Mouse (Mus musculus) MEL (cell line): ENCODE measurements around the gene Ccdc85c. TPM values are rescaled to one million over a fixed set of nuclear protein-coding genes. Genes with fewer than 3 reads are reported as not detected.

Experiments used
- DNase-seq: peaks from one replicate; pipeline ENCODE4 v3.0.0; 2011; ENCODE audit warnings: low read depth, low spot score
- H3K27ac ChIP-seq: 2 replicates; pipeline ENCODE4 v1.5.1; 2012; ENCODE audit warnings: low read depth, mild to moderate bottlenecking, control low read depth, low read length, moderate library complexity; ENCODE audit not compliant: control insufficient read depth
- H3K27me3 ChIP-seq, 2 experiments: fragments of 150-350 bp in 1 of 2; sonication (generic) in 1 of 2; 2 replicates each; pipeline ENCODE4 v1.6.1; 2012; ENCODE audit warnings: low read length in 2 of 2, mild to moderate bottlenecking in 2 of 2, improper control_type of control experiment in 1 of 2, moderate library complexity in 1 of 2; ENCODE audit not compliant: insufficient read depth in 2 of 2, control insufficient read depth in 1 of 2
- H3K36me3 ChIP-seq, 2 experiments: 2 replicates each; pipeline ENCODE4 v1.6.1; 2012 to 2014; ENCODE audit warnings: low read length in 2 of 2, improper control_type of control experiment in 1 of 2, inconsistent platforms in 1 of 2, mild to moderate bottlenecking in 1 of 2; ENCODE audit not compliant: insufficient read depth in 2 of 2, control insufficient read depth in 1 of 2
- H3K4me1 ChIP-seq, 2 experiments: fragments of 150-350 bp in 1 of 2; sonication (generic) in 1 of 2; 2 replicates each; pipeline ENCODE4 v1.6.1; 2012; ENCODE audit warnings: low read length in 2 of 2, improper control_type of control experiment in 1 of 2, mild to moderate bottlenecking in 1 of 2; ENCODE audit not compliant: insufficient read depth in 2 of 2, control insufficient read depth in 1 of 2
- H3K4me3 ChIP-seq, 2 experiments: fragments of 150-350 bp in 1 of 2; sonication (generic) in 1 of 2; 2 replicates each; pipeline ENCODE4 v1.5.1; 2012; ENCODE audit warnings: low read depth in 2 of 2, low read length in 2 of 2, mild to moderate bottlenecking in 2 of 2, moderate library complexity in 2 of 2, control low read depth in 1 of 2, improper control_type of control experiment in 1 of 2; ENCODE audit not compliant: control insufficient read depth in 1 of 2, insufficient read depth in 1 of 2
- H3K79me2 ChIP-seq: 2 replicates; pipeline ENCODE4 v1.6.1; 2012; ENCODE audit warnings: mild to moderate bottlenecking, low read length, moderate library complexity; ENCODE audit not compliant: control insufficient read depth, poor library complexity, insufficient read depth
- H3K9ac ChIP-seq: 2 replicates; pipeline ENCODE4 v1.6.1; 2012; ENCODE audit warnings: low read depth, mild to moderate bottlenecking, control low read depth, low read length, moderate library complexity; ENCODE audit not compliant: control insufficient read depth, poor library complexity, severe bottlenecking
- H3K9me3 ChIP-seq: fragments of 150-350 bp; sonication (generic); replicated peaks from 2 replicates; pipeline ENCODE4 v1.6.1; 2012; ENCODE audit warnings: mild to moderate bottlenecking, low read length, improper control_type of control experiment, moderate library complexity; ENCODE audit not compliant: insufficient read depth
- BHLHE40 ChIP-seq: IDR thresholded peaks from 2 replicates; pipeline ENCODE4 v1.6.1; 2012; ENCODE audit warnings: low read depth, mild to moderate bottlenecking, inconsistent platforms, low read length, improper control_type of control experiment, borderline replicate concordance
- CHD1 ChIP-seq: IDR thresholded peaks from 2 replicates; pipeline ENCODE4 v1.6.1; 2012; ENCODE audit warnings: low read depth, mild to moderate bottlenecking, inconsistent platforms, low read length, improper control_type of control experiment
- CHD2 ChIP-seq: IDR thresholded peaks from 2 replicates; pipeline ENCODE4 v1.6.1; 2011; ENCODE audit warnings: low read length, improper control_type of control experiment
- CTCF ChIP-seq, 3 experiments: IDR thresholded peaks in 2 of 3; conservative IDR thresholded peaks in 1 of 3; 2 replicates each; pipeline ENCODE4 v1.5.1; 2011 to 2012; ENCODE audit warnings: low read length in 3 of 3, low read depth in 2 of 3, mild to moderate bottlenecking in 2 of 3, improper control_type of control experiment in 1 of 3, inconsistent platforms in 1 of 3, mixed read lengths in 1 of 3, moderate library complexity in 1 of 3; ENCODE audit not compliant: control insufficient read depth in 1 of 3, insufficient read depth in 1 of 3, poor library complexity in 1 of 3, severe bottlenecking in 1 of 3
- E2F4 ChIP-seq: IDR thresholded peaks from 2 replicates; pipeline ENCODE4 v1.6.1; 2011; ENCODE audit warnings: low read depth, low read length, improper control_type of control experiment, borderline replicate concordance
- ELF1 ChIP-seq: IDR thresholded peaks from 2 replicates; pipeline ENCODE4 v1.6.1; 2014; ENCODE audit warnings: low read depth, mild to moderate bottlenecking, inconsistent platforms, low read length, improper control_type of control experiment, moderate library complexity
- EP300 ChIP-seq, 2 experiments: IDR thresholded peaks; 2 replicates each; pipeline ENCODE4 v1.6.1; 2011; ENCODE audit warnings: improper control_type of control experiment in 2 of 2, low read length in 2 of 2, low read depth in 1 of 2, mild to moderate bottlenecking in 1 of 2
- GABPA ChIP-seq: IDR thresholded peaks from 2 replicates; pipeline ENCODE4 v1.6.1; 2012; ENCODE audit warnings: low read depth, mild to moderate bottlenecking, inconsistent platforms, low read length, improper control_type of control experiment, moderate library complexity
- GATA1 ChIP-seq: IDR thresholded peaks from 2 replicates; pipeline ENCODE4 v1.6.1; 2011; ENCODE audit warnings: low read depth, low read length, improper control_type of control experiment
- HCFC1 ChIP-seq: IDR thresholded peaks from 2 replicates; pipeline ENCODE4 v1.6.1; 2012; ENCODE audit warnings: low read depth, mild to moderate bottlenecking, inconsistent platforms, low read length, improper control_type of control experiment, moderate library complexity
- MAFK ChIP-seq: IDR thresholded peaks from 2 replicates; pipeline ENCODE4 v1.6.1; 2011; ENCODE audit warnings: low read depth, mild to moderate bottlenecking, low read length, improper control_type of control experiment, borderline replicate concordance
- MAX ChIP-seq: IDR thresholded peaks from 2 replicates; pipeline ENCODE4 v1.6.1; 2011; ENCODE audit warnings: low read length, improper control_type of control experiment
- MAZ ChIP-seq: IDR thresholded peaks from 2 replicates; pipeline ENCODE4 v1.6.1; 2012; ENCODE audit warnings: low read depth, mild to moderate bottlenecking, inconsistent platforms, low read length, improper control_type of control experiment
- MEF2A ChIP-seq: IDR thresholded peaks from 2 replicates; pipeline ENCODE4 v1.6.1; 2014; ENCODE audit warnings: low read depth, mild to moderate bottlenecking, inconsistent platforms, low read length, improper control_type of control experiment; ENCODE audit not compliant: poor library complexity, insufficient replicate concordance, severe bottlenecking; ENCODE audit errors: extremely low read depth
- MYB ChIP-seq: IDR thresholded peaks from 2 replicates; pipeline ENCODE4 v1.6.1; 2011; ENCODE audit warnings: mild to moderate bottlenecking, low read depth, low read length, improper control_type of control experiment
- MYC ChIP-seq: IDR thresholded peaks from 2 replicates; pipeline ENCODE4 v1.6.1; 2011; ENCODE audit warnings: low read depth, mild to moderate bottlenecking, low read length, improper control_type of control experiment, moderate library complexity
- NELFE ChIP-seq: IDR thresholded peaks from 2 replicates; pipeline ENCODE4 v1.6.1; 2011; ENCODE audit warnings: low read depth, low read length, improper control_type of control experiment
- NRF1 ChIP-seq: IDR thresholded peaks from 2 replicates; pipeline ENCODE4 v1.6.1; 2014; ENCODE audit warnings: low read depth, mild to moderate bottlenecking, inconsistent platforms, low read length, improper control_type of control experiment, moderate library complexity; ENCODE audit not compliant: poor library complexity, insufficient read depth, severe bottlenecking
- POLR2A ChIP-seq, 2 experiments: IDR thresholded peaks; 2 replicates each; pipeline ENCODE4 v1.6.1; 2011 to 2012; ENCODE audit warnings: low read length in 2 of 2, mild to moderate bottlenecking in 2 of 2, control low read depth in 1 of 2, improper control_type of control experiment in 1 of 2, low read depth in 1 of 2, moderate library complexity in 1 of 2; ENCODE audit not compliant: control insufficient read depth in 1 of 2, insufficient read depth in 1 of 2, poor library complexity in 1 of 2
- POLR2AphosphoS5 ChIP-seq: IDR thresholded peaks from 2 replicates; pipeline ENCODE4 v1.6.1; 2012; ENCODE audit warnings: low read depth, borderline replicate concordance, mild to moderate bottlenecking, inconsistent platforms, low read length, moderate library complexity, mixed read lengths
- SIN3A ChIP-seq: IDR thresholded peaks from 2 replicates; pipeline ENCODE4 v1.6.1; 2012; ENCODE audit warnings: low read length, improper control_type of control experiment, inconsistent platforms
- SMC3 ChIP-seq: IDR thresholded peaks from 2 replicates; pipeline ENCODE4 v1.6.1; 2011; ENCODE audit warnings: low read depth, low read length, improper control_type of control experiment
- ZC3H11A ChIP-seq: IDR thresholded peaks from 2 replicates; pipeline ENCODE4 v1.6.1; 2012; ENCODE audit warnings: low read depth, mild to moderate bottlenecking, inconsistent platforms, low read length, improper control_type of control experiment
- ZMIZ1 ChIP-seq: IDR thresholded peaks from 2 replicates; pipeline ENCODE4 v1.6.1; 2012; ENCODE audit warnings: low read depth, mild to moderate bottlenecking, inconsistent platforms, low read length, improper control_type of control experiment, moderate library complexity
- ZNF384 ChIP-seq: IDR thresholded peaks from 2 replicates; pipeline ENCODE4 v1.6.1; 2012; ENCODE audit warnings: low read depth, mild to moderate bottlenecking, inconsistent platforms, low read length, improper control_type of control experiment
- polyA plus RNA-seq, 2 experiments: library from polyadenylated mRNA; stranded (reverse) in 1 of 2; unstranded in 1 of 2; fragments of >175 nt in 1 of 2; fragments of >200 nt in 1 of 2; gene quantifications; 2 replicates each; pipeline versions ENCODE4 v1.2.1 to v1.2.4; 2012; ENCODE audit warnings: low replicate concordance in 2 of 2, low read depth in 1 of 2; ENCODE audit not compliant: insufficient read length in 2 of 2, insufficient read depth in 1 of 2, missing spikeins in 1 of 2
- total RNA-seq: library from RNA; depleted of rRNA; stranded (reverse); fragments of 300-350 nt; gene quantifications from 2 replicates; pipeline ENCODE4 v1.2.3, GENCODE M21; 2012

Ccdc85c gene
- total and polyA plus RNA-seq, 3 experiments = 19.8 to 24.8 TPM; not detected in 1

- TF ChIP-seq CHD1 (peak; percentile 99), CTCF (IDR thresholded peaks at IDR 0.05 in 2 of 3, conservative IDR thresholded peaks at IDR 0.05 in 1 of 3; ENCODE audit: control insufficient read depth in 1 of 3, insufficient read depth in 1 of 3, low read depth in 2 of 3, low read length in 3 of 3, poor library complexity in 1 of 3, severe bottlenecking in 1 of 3) (no peak), MEF2A (no peak), BHLHE40 (peak; percentile 54; the same call in 1 of the 2 replicates), SMC3 (no peak), MYC (no peak), ZC3H11A (no peak), MYB (no peak), EP300 (IDR thresholded peaks at IDR 0.05; ENCODE audit: low read depth in 1 of 2, low read length in 2 of 2) (no peak), NELFE (no peak), POLR2A (IDR thresholded peaks at IDR 0.05; ENCODE audit: control insufficient read depth in 1 of 2, insufficient read depth in 1 of 2, low read depth in 1 of 2, low read length in 2 of 2, poor library complexity in 1 of 2) (peak in 1 of 2 experiments; percentile 17; a peak in 1 of 4 replicates)
Observed at GRCm38 (mm10) chr12:108275508-108275890, 274 bp upstream of the Ccdc85c start (continued).

DNA sequence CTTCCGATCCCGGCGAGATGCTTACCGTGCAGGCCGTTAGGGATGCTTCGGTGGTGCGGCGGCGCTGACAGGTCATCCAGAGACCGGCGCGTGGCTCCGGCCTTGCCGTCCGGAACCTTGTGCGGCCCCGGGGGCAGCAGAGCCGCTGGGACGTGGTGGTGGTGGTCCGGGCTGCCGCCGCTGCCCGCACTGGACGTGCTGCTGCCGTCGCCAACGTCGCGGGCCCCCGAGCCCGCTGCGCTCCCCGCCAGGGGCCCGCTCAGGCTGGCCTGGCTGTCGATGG, 971 bp downstream of the Ccdc85c start:
- Histone ChIP-seq H3K27ac (no peak overlapping the region), H3K27me3 (no peaks in the 10 kb centered on the region; a peak in 1 of 4 replicates), H3K4me1 (0 out of 4 replicates have a peak, but pooled peaks cover 0 to under 1% of the 10 kb centered on the region in 2 experiments), H3K9ac (peak overlapping the region; percentile 80), H3K79me2 (peaks cover 27% of the 10 kb centered on the region), H3K4me3 (peak overlapping the region; percentile 66 to 80), H3K9me3 (no peaks in the 10 kb centered on the region), H3K36me3 (no peaks in the 10 kb centered on the region; a peak in 1 of 4 replicates)
- TF ChIP-seq GABPA (no peak), MYC (no peak), CHD2 (no peak), SMC3 (no peak), MAZ (no peak), ZNF384 (no peak), POLR2AphosphoS5 (no peak), SIN3A (no peak)
- peak; percentile 10 for DNase-seq

GRCm38 (mm10) chr12:108273466-108274312, 1.5 kb downstream of the Ccdc85c start:
- Histone ChIP-seq H3K4me3 (peak overlapping the region; percentile 66 to 80), H3K79me2 (peaks cover 27% of the 10 kb centered on the region), H3K27ac (no peak overlapping the region), H3K27me3 (no peaks in the 10 kb centered on the region; a peak in 1 of 4 replicates), H3K9ac (peak overlapping the region; percentile 80), H3K36me3 (no peaks in the 10 kb centered on the region; a peak in 1 of 4 replicates), H3K9me3 (no peaks in the 10 kb centered on the region), H3K4me1 (0 out of 4 replicates have a peak, but pooled peaks cover 0 to 2% of the 10 kb centered on the region in 2 experiments)
- DNase-seq = peak; percentile 32
- TF ChIP-seq HCFC1 (no peak), NRF1 (no peak), SIN3A (no peak), MAFK (no peak), SMC3 (no peak), MAZ (no peak), ELF1 (no peak), MAX (no peak), POLR2A (IDR thresholded peaks at IDR 0.05; ENCODE audit: control insufficient read depth in 1 of 2, insufficient read depth in 1 of 2, low read depth in 1 of 2, low read length in 2 of 2, poor library complexity in 1 of 2) (no peak), CTCF (IDR thresholded peaks at IDR 0.05 in 2 of 3, conservative IDR thresholded peaks at IDR 0.05 in 1 of 3; ENCODE audit: control insufficient read depth in 1 of 3, insufficient read depth in 1 of 3, low read depth in 2 of 3, low read length in 3 of 3, poor library complexity in 1 of 3, severe bottlenecking in 1 of 3) (no peak), MYC (no peak), E2F4 (no peak), GATA1 (no peak), CHD2 (no peak), POLR2AphosphoS5 (no peak), ZMIZ1 (no peak)
